Mouse (Mus musculus): Measurements from ENCODE around the gene B3gntl1. TPM values are rescaled to one million over a fixed set of nuclear protein-coding genes. Genes with fewer than 3 reads are reported as not detected.
A peak's percentile ranks its signal among the peaks of the same experiment; 100 is the strongest.
"Not testable (repeated sequence)": the region's sequence is repeated elsewhere in the genome, so short reads cannot be mapped to it uniquely, and the experiment has no call there.

B3gntl1 gene
- polyA plus RNA-seq, 1 experiment from 2014 or later: 6.5 TPM

DNA sequence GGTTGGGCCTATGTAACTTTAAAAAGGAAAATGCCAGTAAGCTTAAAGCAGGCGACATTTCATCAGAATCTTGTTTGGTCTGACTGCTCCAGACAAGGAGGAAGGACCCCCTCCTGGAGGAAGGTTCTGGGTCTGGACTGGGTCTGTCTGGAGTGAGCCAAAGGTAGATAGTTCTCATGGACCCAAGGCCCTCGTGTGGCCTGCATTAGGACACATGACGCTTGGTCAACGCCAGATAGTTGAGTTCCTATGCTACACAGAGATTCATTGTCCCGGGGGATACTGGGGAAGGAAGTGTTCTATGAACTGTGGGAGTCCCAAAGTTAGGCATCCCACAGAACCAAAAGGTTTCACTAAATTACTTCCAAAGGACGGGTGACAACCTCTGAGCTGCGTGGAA lies 676 bp upstream of the B3gntl1 start:
- Histone ChIP-seq H3K27me3 (ENCODE audit: control insufficient read depth, insufficient read depth, low read length) (no peaks in the 10 kb centered on the region), H3K4me1 (ENCODE audit: control insufficient read depth, insufficient read depth, low read length) (peaks cover 5% of the 10 kb centered on the region; the same call in 1 of the 2 replicates), H3K27ac (ENCODE audit: low read depth, low read length) (peak overlapping the region; percentile 87), H3K9ac (ENCODE audit: low read depth, low read length) (peak overlapping the region; percentile 74), H3K4me3 (ENCODE audit: low read depth, low read length) (peak overlapping the region; percentile 65), H3K4me2 (peak overlapping the region; percentile 74), H3K36me3 (ENCODE audit: control insufficient read depth, insufficient read depth, low read length) (no peaks in the 10 kb centered on the region; the same call in 1 of the 2 replicates), H3K9me3 (replicated peaks; ENCODE audit: control insufficient read depth, low read length) (no peaks in the 10 kb centered on the region)
- WGBS (ENCODE audit: insufficient replicate concordance): 67% methylated on average over 7 of the region's 7 CpGs
- no peak for ATAC-seq (replicated peaks; ENCODE audit: insufficient number of reproducible peaks, low FRiP score, low TSS enrichment)

DNA sequence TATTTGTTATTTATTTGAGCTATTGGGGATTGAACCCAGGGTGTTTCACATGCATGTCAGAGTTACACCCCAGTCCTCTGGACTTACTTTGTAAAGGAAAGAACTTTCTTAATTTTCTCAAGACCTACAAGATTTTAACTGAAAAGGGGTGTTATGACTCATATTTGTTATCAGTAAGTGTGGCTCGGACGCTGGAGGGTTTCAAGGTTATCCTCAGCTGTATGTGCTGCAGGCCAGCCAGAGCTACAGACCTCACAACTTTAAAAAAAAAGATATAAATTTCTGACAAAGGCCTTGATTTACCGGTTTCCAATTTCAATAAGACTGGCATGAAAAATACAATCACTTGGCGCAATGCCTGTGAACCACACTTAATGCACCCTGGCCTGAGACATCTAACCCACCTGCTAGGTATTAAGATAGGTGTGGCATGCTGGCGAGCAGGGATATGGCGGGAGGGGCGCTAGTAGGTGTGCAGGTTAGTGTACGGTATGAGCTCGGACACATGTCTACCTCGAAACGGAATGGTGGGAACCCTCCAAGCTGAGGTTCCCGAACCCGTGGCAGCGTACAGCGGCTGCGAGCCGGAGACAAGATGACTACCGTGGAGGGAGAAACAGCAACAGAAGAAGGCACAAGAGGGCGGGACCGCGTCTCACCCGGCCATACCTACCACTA lies 502 bp downstream of the B3gntl1 start:
- Histone ChIP-seq H3K4me3 (ENCODE audit: low read depth, low read length) (peak overlapping the region; percentile 65), H3K36me3 (ENCODE audit: control insufficient read depth, insufficient read depth, low read length) (no peaks in the 10 kb centered on the region; the same call in 1 of the 2 replicates), H3K4me1 (ENCODE audit: control insufficient read depth, insufficient read depth, low read length) (peaks cover 5% of the 10 kb centered on the region; the same call in 1 of the 2 replicates), H3K27ac (ENCODE audit: low read depth, low read length) (peak overlapping the region; percentile 84), H3K27me3 (ENCODE audit: control insufficient read depth, insufficient read depth, low read length) (no peaks in the 10 kb centered on the region), H3K9me3 (replicated peaks; ENCODE audit: control insufficient read depth, low read length) (no peaks in the 10 kb centered on the region), H3K9ac (ENCODE audit: low read depth, low read length) (peak overlapping the region; percentile 74), H3K4me2 (peak overlapping the region; percentile 74)
- ATAC-seq (replicated peaks; ENCODE audit: insufficient number of reproducible peaks, low FRiP score, low TSS enrichment): peak; percentile 15
- 1% methylated on average over 22 of the region's 22 CpGs for WGBS (ENCODE audit: insufficient replicate concordance)

DNA sequence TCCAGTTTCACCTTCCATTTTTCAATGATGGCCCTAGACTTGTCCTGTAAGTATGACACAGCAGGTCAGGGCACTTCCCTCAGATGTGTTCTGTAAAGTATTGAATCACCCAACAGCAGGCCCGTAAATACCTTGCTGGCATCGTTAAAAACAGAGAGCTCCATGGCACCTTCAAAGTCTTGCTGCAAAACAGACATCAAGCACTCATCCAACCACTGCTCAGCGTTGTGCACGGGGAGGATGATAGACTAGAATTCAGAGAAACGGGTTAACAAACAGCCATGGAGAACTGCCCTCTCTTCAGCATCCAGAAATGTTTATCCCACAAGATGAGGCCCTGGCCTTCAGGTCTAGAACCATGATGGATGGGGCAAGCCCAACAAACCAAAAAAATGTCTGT lies 2.0 kb downstream of the B3gntl1 start:
- ATAC-seq (replicated peaks; ENCODE audit: insufficient number of reproducible peaks, low FRiP score, low TSS enrichment): no peak
- Histone ChIP-seq H3K27me3 (ENCODE audit: control insufficient read depth, insufficient read depth, low read length) (no peaks in the 10 kb centered on the region), H3K4me3 (ENCODE audit: low read depth, low read length) (no peak overlapping the region), H3K4me2 (no peak overlapping the region), H3K4me1 (ENCODE audit: control insufficient read depth, insufficient read depth, low read length) (peaks cover 5% of the 10 kb centered on the region; the same call in 1 of the 2 replicates), H3K36me3 (ENCODE audit: control insufficient read depth, insufficient read depth, low read length) (no peaks in the 10 kb centered on the region; the same call in 1 of the 2 replicates), H3K9me3 (replicated peaks; ENCODE audit: control insufficient read depth, low read length) (no peaks in the 10 kb centered on the region), H3K9ac (ENCODE audit: low read depth, low read length) (no peak overlapping the region), H3K27ac (ENCODE audit: low read depth, low read length) (no peak overlapping the region)
- WGBS (ENCODE audit: insufficient replicate concordance): 89% methylated on average over 5 of the region's 5 CpGs

DNA sequence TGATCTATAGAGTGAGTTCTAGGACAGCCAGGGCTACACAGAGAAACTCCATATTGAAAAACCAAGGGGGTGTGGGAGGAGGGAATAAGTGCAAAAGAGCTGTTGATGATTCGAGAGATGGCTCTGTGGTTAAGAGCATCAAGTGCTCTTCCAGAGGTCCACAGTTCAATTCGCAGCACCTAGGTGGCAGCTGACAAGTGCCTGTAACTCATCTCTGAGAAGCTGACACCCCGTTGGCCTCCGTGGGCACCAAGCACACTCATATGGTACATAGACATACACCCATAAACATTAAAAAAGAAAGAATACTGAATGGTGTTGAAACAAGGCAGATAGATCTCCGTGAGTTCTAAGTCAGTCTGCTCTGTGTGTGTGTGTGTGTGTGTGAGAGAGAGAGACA lies 4.2 kb downstream of the B3gntl1 start:
- no peaks in the 10 kb centered on the region for H3K9me3 ChIP-seq (replicated peaks; ENCODE audit: control insufficient read depth, low read length)
- H3K4me1 ChIP-seq (ENCODE audit: control insufficient read depth, insufficient read depth, low read length): peaks cover 4% of the 10 kb centered on the region; the same call in 1 of the 2 replicates
- ATAC-seq (replicated peaks; ENCODE audit: insufficient number of reproducible peaks, low FRiP score, low TSS enrichment): no peak
- no peak overlapping the region for H3K27ac ChIP-seq (ENCODE audit: low read depth, low read length)
- no peaks in the 10 kb centered on the region; the same call in 1 of the 2 replicates for H3K36me3 ChIP-seq (ENCODE audit: control insufficient read depth, insufficient read depth, low read length)
- WGBS (ENCODE audit: insufficient replicate concordance): 79% methylated on average over 5 of the region's 5 CpGs
- no peaks in the 10 kb centered on the region for H3K27me3 ChIP-seq (ENCODE audit: control insufficient read depth, insufficient read depth, low read length)
- no peak overlapping the region for H3K4me3 ChIP-seq (ENCODE audit: low read depth, low read length)
- H3K9ac ChIP-seq (ENCODE audit: low read depth, low read length): no peak overlapping the region
- no peak overlapping the region for H3K4me2 ChIP-seq

DNA sequence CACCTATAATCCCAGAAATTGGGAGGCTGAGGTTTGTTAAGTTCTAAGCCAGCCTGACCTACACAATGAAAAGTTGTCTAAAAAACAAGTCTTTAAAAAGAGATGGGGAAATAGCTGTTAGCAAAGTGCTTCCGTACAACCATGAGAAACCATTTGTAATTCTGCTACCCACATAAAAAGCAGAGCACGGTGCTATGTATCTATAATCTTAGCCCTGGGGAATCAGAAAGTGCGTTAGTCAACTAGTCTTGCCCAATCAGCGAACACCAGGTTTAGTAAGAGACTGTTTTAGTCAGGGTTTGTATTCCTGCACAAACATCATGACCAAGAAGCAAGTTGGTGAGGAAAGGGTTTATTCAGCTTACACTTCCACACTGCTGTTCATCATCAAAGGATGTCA lies 5.4 kb downstream of the B3gntl1 start:
- Histone ChIP-seq H3K36me3 (ENCODE audit: control insufficient read depth, insufficient read depth, low read length) (no peaks in the 10 kb centered on the region; the same call in 1 of the 2 replicates), H3K4me1 (ENCODE audit: control insufficient read depth, insufficient read depth, low read length) (no peaks in the 10 kb centered on the region), H3K9ac (ENCODE audit: low read depth, low read length) (no peak overlapping the region), H3K4me2 (no peak overlapping the region), H3K27me3 (ENCODE audit: control insufficient read depth, insufficient read depth, low read length) (no peaks in the 10 kb centered on the region), H3K27ac (ENCODE audit: low read depth, low read length) (no peak overlapping the region), H3K4me3 (ENCODE audit: low read depth, low read length) (no peak overlapping the region), H3K9me3 (replicated peaks; ENCODE audit: control insufficient read depth, low read length) (no peaks in the 10 kb centered on the region)
- ATAC-seq (replicated peaks; ENCODE audit: insufficient number of reproducible peaks, low FRiP score, low TSS enrichment): no peak
- WGBS (ENCODE audit: insufficient replicate concordance): 90% methylated on average over 4 of the region's 4 CpGs

DNA sequence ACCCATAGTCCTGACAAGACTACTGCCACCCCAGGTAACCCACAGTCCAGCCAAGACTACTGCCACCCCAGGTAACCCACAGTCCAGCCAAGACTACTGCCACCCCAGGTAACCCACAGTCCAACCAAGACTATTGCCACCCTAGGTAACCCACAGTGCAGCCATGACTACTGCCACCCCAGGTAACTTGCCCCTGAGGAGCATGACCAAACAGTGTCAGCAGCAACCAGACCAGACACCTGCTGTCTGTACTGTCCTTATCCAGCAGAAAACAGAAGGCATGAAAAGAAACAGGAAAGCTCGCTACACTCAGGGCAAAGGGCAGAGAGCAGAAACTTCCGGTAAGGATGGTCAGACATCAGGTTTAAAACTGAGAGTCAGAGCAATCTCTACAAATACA lies 11.8 kb downstream of the B3gntl1 start:
- no peak for ATAC-seq (replicated peaks; ENCODE audit: insufficient number of reproducible peaks, low FRiP score, low TSS enrichment)
- WGBS (ENCODE audit: insufficient replicate concordance): 72% methylated on average over 2 of the region's 2 CpGs
- Histone ChIP-seq H3K4me1 (ENCODE audit: control insufficient read depth, insufficient read depth, low read length) (no peaks in the 10 kb centered on the region), H3K36me3 (ENCODE audit: control insufficient read depth, insufficient read depth, low read length) (peaks cover 3% of the 10 kb centered on the region; the same call in 1 of the 2 replicates), H3K9me3 (replicated peaks; ENCODE audit: control insufficient read depth, low read length) (no peaks in the 10 kb centered on the region), H3K27ac (ENCODE audit: low read depth, low read length) (no peak overlapping the region), H3K4me2 (no peak overlapping the region), H3K27me3 (ENCODE audit: control insufficient read depth, insufficient read depth, low read length) (no peaks in the 10 kb centered on the region), H3K4me3 (ENCODE audit: low read depth, low read length) (no peak overlapping the region), H3K9ac (ENCODE audit: low read depth, low read length) (no peak overlapping the region)

DNA sequence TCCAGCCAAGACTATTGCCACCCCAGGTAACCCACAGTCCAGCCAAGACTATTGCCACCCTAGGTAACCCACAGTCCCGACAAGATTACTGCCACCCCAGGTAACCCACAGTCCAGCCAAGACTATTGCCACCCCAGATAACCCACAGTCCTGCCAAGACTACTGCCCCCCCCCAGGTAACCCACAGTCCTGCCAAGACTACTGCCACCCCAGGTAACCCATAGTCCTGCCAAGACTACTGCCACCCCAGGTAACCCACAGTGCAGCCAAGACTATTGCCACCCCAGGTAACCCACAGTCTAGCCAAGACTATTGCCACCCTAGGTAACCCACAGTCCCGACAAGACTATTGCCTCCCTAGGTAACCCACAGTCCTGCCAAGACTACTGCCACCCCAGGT lies 12.3 kb downstream of the B3gntl1 start:
- not testable (repeated sequence) for H3K36me3 ChIP-seq (ENCODE audit: control insufficient read depth, insufficient read depth, low read length); H3K27ac ChIP-seq (ENCODE audit: low read depth, low read length); H3K9me3 ChIP-seq (replicated peaks; ENCODE audit: control insufficient read depth, low read length); H3K4me2 ChIP-seq; H3K4me3 ChIP-seq (ENCODE audit: low read depth, low read length); ATAC-seq (replicated peaks; ENCODE audit: insufficient number of reproducible peaks, low FRiP score, low TSS enrichment); H3K9ac ChIP-seq (ENCODE audit: low read depth, low read length); H3K27me3 ChIP-seq (ENCODE audit: control insufficient read depth, insufficient read depth, low read length); H3K4me1 ChIP-seq (ENCODE audit: control insufficient read depth, insufficient read depth, low read length)
- 74% methylated on average over 2 of the region's 2 CpGs for WGBS (ENCODE audit: insufficient replicate concordance)

DNA sequence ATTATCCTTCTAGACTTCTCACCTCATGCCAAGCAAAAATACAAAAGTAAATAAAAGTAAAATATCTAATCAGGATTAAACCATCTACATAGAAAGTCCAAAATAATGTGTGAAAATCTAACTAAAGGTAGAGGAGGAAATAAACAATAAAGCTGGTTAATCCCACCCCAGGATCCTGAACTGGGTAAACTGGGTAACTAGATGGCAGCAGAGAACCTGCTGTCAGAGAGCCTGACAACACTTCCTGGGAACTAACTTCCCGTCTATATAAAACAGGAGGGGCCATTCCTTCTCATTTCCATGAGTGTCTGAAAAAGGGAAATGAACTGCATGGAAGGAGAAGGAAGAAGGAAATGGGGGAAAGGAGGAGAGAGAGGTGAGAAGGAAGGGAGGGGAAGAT lies 14.8 kb downstream of the B3gntl1 start:
- H3K4me2 ChIP-seq: no peak overlapping the region
- no peaks in the 10 kb centered on the region for H3K27me3 ChIP-seq (ENCODE audit: control insufficient read depth, insufficient read depth, low read length)
- 32% methylated on average over 1 of the region's 1 CpGs for WGBS (ENCODE audit: insufficient replicate concordance)

More for the DNA sequence above, 14.8 kb downstream of the B3gntl1 start:
- Histone ChIP-seq H3K4me3 (ENCODE audit: low read depth, low read length) (no peak overlapping the region), H3K36me3 (ENCODE audit: control insufficient read depth, insufficient read depth, low read length) (peaks cover 3% of the 10 kb centered on the region; the same call in 1 of the 2 replicates), H3K4me1 (ENCODE audit: control insufficient read depth, insufficient read depth, low read length) (no peaks in the 10 kb centered on the region), H3K9ac (ENCODE audit: low read depth, low read length) (no peak overlapping the region), H3K9me3 (replicated peaks; ENCODE audit: control insufficient read depth, low read length) (no peaks in the 10 kb centered on the region), H3K27ac (ENCODE audit: low read depth, low read length) (no peak overlapping the region)
- no peak for ATAC-seq (replicated peaks; ENCODE audit: insufficient number of reproducible peaks, low FRiP score, low TSS enrichment)

All from heart, embryonic 11.5 days (tissue).